Mouse (Mus musculus): ENCODE measurements around the gene Aire. TPM values are rescaled to one million over a fixed set of nuclear protein-coding genes. Genes with fewer than 3 reads are reported as not detected.

The Aire gene
- total RNA-seq (2023), result 1 to 10 TPM; 1.5 to 2.3 TPM

GRCm38 (mm10) chr10:78043406-78043836, at the start of gene Aire:
Gene Aire, minus strand, starts transcription at chr10:78043610.

GRCm38 (mm10) chr10:78069101-78070011, 25.9 kb upstream of the Aire start, which contains the start of gene Icosl:
Gene Icosl, plus strand, starts transcription at chr10:78069302.

GRCm38 (mm10) chr10:78041647-78042046, 1.8 kb downstream of the Aire start, which contains the start of gene Dnmt3l:
Gene Dnmt3l, plus strand, starts transcription at chr10:78041947.

GRCm38 (mm10) chr10:78009945-78010293, 33.5 kb downstream of the Aire start, which contains the start of gene Pfkl:
Gene Pfkl, minus strand, starts transcription at chr10:78010083.

Other genes starting within 250 kb of the Aire start
- gene Gm9639, start 248.5 kb downstream of the Aire start, total RNA-seq (2023), result not detected
- gene Gm19668, start 244.5 kb downstream of the Aire start, total RNA-seq (2023), result not detected
- gene Gm9507, start 231.8 kb downstream of the Aire start, total RNA-seq (2023), result not detected
- not detected for gene Gm2696, start 228.9 kb downstream of the Aire start, total RNA-seq (2023)
- gene Krtap10-4, start 216.5 kb downstream of the Aire start, total RNA-seq (2023), result not detected
- gene Krtap10-10, start 207.7 kb downstream of the Aire start, total RNA-seq (2023), result not detected
- not detected for gene Gm36176, start 196.8 kb downstream of the Aire start, total RNA-seq (2023)
- gene Gm10318, start 190.8 kb downstream of the Aire start, total RNA-seq (2023), result not detected
- gene Gm3285, start 181.6 kb downstream of the Aire start, total RNA-seq (2023), result not detected
- gene Lrrc3, start 141.1 kb downstream of the Aire start, total RNA-seq (2023), result under 1 TPM in 1 of 2 experiments, not detected in 1; 0.20 TPM
- 10 to 100 TPM; 22.2 to 34.6 TPM for gene Trpm2, start 73.0 kb downstream of the Aire start, total RNA-seq (2023)
- gene 1810043G02Rik, start 65.1 kb downstream of the Aire start, total RNA-seq (2023), result 10 to 100 TPM; 12.2 to 15.5 TPM
- gene Pfkl, start 33.5 kb downstream of the Aire start, total RNA-seq (2023), result 10 to 100 TPM; 88.5 to 94.7 TPM
- gene Dnmt3l, start 1.7 kb downstream of the Aire start, total RNA-seq (2023), result not detected
- 100 to 1,000 TPM; 295 to 378 TPM for gene Icosl, start 25.7 kb upstream of the Aire start, total RNA-seq (2023)
- 10 to 100 TPM; 46.4 to 52.8 TPM for gene D10Jhu81e, start 126.2 kb upstream of the Aire start, total RNA-seq (2023)
- gene Pwp2, start 141.5 kb upstream of the Aire start, total RNA-seq (2023), result 10 to 100 TPM; 27.0 to 27.2 TPM
- 10 to 100 TPM; 69.3 to 70.7 TPM for gene Trappc10, start 201.0 kb upstream of the Aire start, total RNA-seq (2023)

Measured in B cell, adult 67 days (primary cell).